Mouse (Mus musculus) liver, embryonic 11.5 days (tissue): ENCODE measurements at regions not wholly inside any gene's neighbourhood (a gene's known extent, or its start where the extent isn't known, plus 50 kb on each side); places are given as distances from the start of the nearest gene placed in this dataset.

ENCODE experiments used
- ATAC-seq: fragments of 200-750 bp; cut with Nextera tagmentation; replicated peaks from 2 replicates; pipeline ENCODE4 v1.8.0; 2017; ENCODE audit warnings: moderate number of reproducible peaks, mild to moderate bottlenecking, moderate TSS enrichment, moderate library complexity; ENCODE audit not compliant: low FRiP score
- DNase-seq: peaks from one replicate; pipeline ENCODE4 v3.0.0-alpha.2; 2017; ENCODE audit warnings: low spot score
- H3K27ac ChIP-seq: fragments of 300-500 bp; sonication (generic); 2 replicates; pipeline ENCODE4 v1.5.1; 2014; ENCODE audit warnings: mild to moderate bottlenecking, low read depth, low read length, control low read depth
- H3K27me3 ChIP-seq: fragments of 300-500 bp; sonication (generic); replicated peaks from 2 replicates; pipeline ENCODE4 v1.6.1; 2014; ENCODE audit warnings: low read length, mixed read lengths; ENCODE audit not compliant: control insufficient read depth, insufficient read depth
- H3K36me3 ChIP-seq: fragments of 300-500 bp; sonication (generic); 2 replicates; pipeline ENCODE4 v1.6.1; 2014; ENCODE audit warnings: mild to moderate bottlenecking, low read length, moderate library complexity, mixed read lengths; ENCODE audit not compliant: control insufficient read depth, insufficient read depth
- H3K4me1 ChIP-seq: fragments of 300-500 bp; sonication (generic); replicated peaks from 2 replicates; pipeline ENCODE4 v1.6.1; 2014; ENCODE audit warnings: low read length, mixed read lengths; ENCODE audit not compliant: control insufficient read depth, insufficient read depth
- H3K4me2 ChIP-seq: fragments of 300-500 bp; sonication (generic); 2 replicates; pipeline ENCODE4 v1.6.1; 2014; ENCODE audit warnings: mild to moderate bottlenecking, control low read depth, moderate library complexity
- H3K4me3 ChIP-seq: fragments of 300-500 bp; sonication (generic); 2 replicates; pipeline ENCODE4 v1.5.1; 2014; ENCODE audit warnings: low read depth, low read length, control low read depth
- H3K9ac ChIP-seq: fragments of 300-500 bp; sonication (generic); 2 replicates; pipeline ENCODE4 v1.6.1; 2014; ENCODE audit warnings: low read depth, low read length, control low read depth
- H3K9me3 ChIP-seq: fragments of 300-500 bp; sonication (generic); 2 replicates; pipeline ENCODE4 v1.6.1; 2016; ENCODE audit warnings: low read length, inconsistent platforms, mixed read lengths; ENCODE audit not compliant: control insufficient read depth
- WGBS: fragments of 180-500 bp; shearing (Covaris S2); extraction: QIAGEN DNeasy Blood & Tissue Kit; methylation state at CpG from one replicate; pipeline ENCODE4 v1.1.7; 2014; 5-methylcytosine and 5-hydroxymethylcytosine counted together

- H3K4me1 ChIP-seq: no peaks in the 10 kb centered on the region
- H3K4me3 ChIP-seq: no peak overlapping the region
- no peak overlapping the region for H3K4me2 ChIP-seq
- DNase-seq: no peak
- no peak overlapping the region for H3K27ac ChIP-seq
- no peak overlapping the region for H3K9ac ChIP-seq
- no peaks in the 10 kb centered on the region for H3K9me3 ChIP-seq
- WGBS: 72% methylated on average over 2 of the region's 2 CpGs
- no peaks in the 10 kb centered on the region for H3K36me3 ChIP-seq
- no peaks in the 10 kb centered on the region for H3K27me3 ChIP-seq
- ATAC-seq: no peak
Measured at GRCm38 (mm10) chr10:65244527-65244926, 1154.5 kb upstream of the Lrrtm3 start.

GRCm38 (mm10) chr10:65224130-65224529 lies 1134.1 kb upstream of the Lrrtm3 start:
- Histone ChIP-seq H3K9ac (no peak overlapping the region), H3K9me3 (no peaks in the 10 kb centered on the region), H3K27me3 (no peaks in the 10 kb centered on the region), H3K4me1 (no peaks in the 10 kb centered on the region), H3K27ac (no peak overlapping the region), H3K4me3 (no peak overlapping the region), H3K36me3 (no peaks in the 10 kb centered on the region), H3K4me2 (no peak overlapping the region)
- ATAC-seq: no peak
- no peak for DNase-seq
- WGBS: 68% methylated on average over 3 of the region's 3 CpGs

GRCm38 (mm10) chr10:65221181-65221580 lies 1131.1 kb upstream of the Lrrtm3 start:
- 92% methylated on average over 3 of the region's 3 CpGs for WGBS

GRCm38 (mm10) chr10:65219251-65219650 lies 1129.2 kb upstream of the Lrrtm3 start:
- WGBS: 86% methylated on average over 5 of the region's 5 CpGs
- no peak overlapping the region for H3K9ac ChIP-seq
- H3K4me2 ChIP-seq: no peak overlapping the region
- no peak for ATAC-seq
- no peaks in the 10 kb centered on the region for H3K36me3 ChIP-seq
- no peak overlapping the region for H3K27ac ChIP-seq
- no peaks in the 10 kb centered on the region for H3K9me3 ChIP-seq
- H3K4me1 ChIP-seq: no peaks in the 10 kb centered on the region
- no peak overlapping the region for H3K4me3 ChIP-seq
- DNase-seq: no peak
- no peaks in the 10 kb centered on the region for H3K27me3 ChIP-seq

More at GRCm38 (mm10) chr10:65221181-65221580, 1131.1 kb upstream of the Lrrtm3 start:
- ATAC-seq (no peak), DNase-seq (no peak)
- Histone ChIP-seq H3K27me3 (no peaks in the 10 kb centered on the region), H3K4me1 (no peaks in the 10 kb centered on the region), H3K9me3 (no peaks in the 10 kb centered on the region), H3K36me3 (no peaks in the 10 kb centered on the region), H3K4me3 (no peak overlapping the region), H3K9ac (no peak overlapping the region), H3K4me2 (no peak overlapping the region), H3K27ac (no peak overlapping the region)

- Histone ChIP-seq H3K4me2 (no peak overlapping the region), H3K4me1 (no peaks in the 10 kb centered on the region), H3K36me3 (no peaks in the 10 kb centered on the region), H3K27me3 (no peaks in the 10 kb centered on the region), H3K27ac (no peak overlapping the region), H3K4me3 (no peak overlapping the region), H3K9me3 (no peaks in the 10 kb centered on the region), H3K9ac (no peak overlapping the region)
- 81% methylated on average over 1 of the region's 1 CpGs for WGBS
- DNase-seq: no peak
- no peak for ATAC-seq
Measured at GRCm38 (mm10) chr10:65216226-65216625, 1126.1 kb upstream of the Lrrtm3 start.

GRCm38 (mm10) chr10:65215206-65215605 lies 1125.1 kb upstream of the Lrrtm3 start:
- H3K4me3 ChIP-seq: no peak overlapping the region
- H3K36me3 ChIP-seq: no peaks in the 10 kb centered on the region
- no peaks in the 10 kb centered on the region for H3K27me3 ChIP-seq
- ATAC-seq (no peak), DNase-seq (no peak)
- 68% methylated on average over 3 of the region's 3 CpGs for WGBS
- no peaks in the 10 kb centered on the region for H3K4me1 ChIP-seq
- no peak overlapping the region for H3K9ac ChIP-seq
- H3K4me2 ChIP-seq: no peak overlapping the region
- no peaks in the 10 kb centered on the region for H3K9me3 ChIP-seq
- H3K27ac ChIP-seq: no peak overlapping the region

- WGBS: 32% methylated on average over 1 of the region's 1 CpGs
- Histone ChIP-seq H3K27ac (no peak overlapping the region), H3K4me1 (no peaks in the 10 kb centered on the region), H3K36me3 (no peaks in the 10 kb centered on the region), H3K4me2 (no peak overlapping the region), H3K27me3 (no peaks in the 10 kb centered on the region), H3K9me3 (no peaks in the 10 kb centered on the region), H3K9ac (no peak overlapping the region), H3K4me3 (no peak overlapping the region)
- no peak for ATAC-seq
- no peak for DNase-seq
Measured at GRCm38 (mm10) chr10:65183659-65184058, 1093.6 kb upstream of the Lrrtm3 start.

GRCm38 (mm10) chr10:65182597-65182996 lies 1092.5 kb upstream of the Lrrtm3 start:
- Histone ChIP-seq H3K36me3 (no peaks in the 10 kb centered on the region), H3K9ac (no peak overlapping the region), H3K4me1 (no peaks in the 10 kb centered on the region), H3K4me2 (no peak overlapping the region), H3K27me3 (no peaks in the 10 kb centered on the region), H3K9me3 (no peaks in the 10 kb centered on the region), H3K27ac (no peak overlapping the region), H3K4me3 (no peak overlapping the region)
- DNase-seq (no peak), ATAC-seq (no peak)
- WGBS: 81% methylated on average over 1 of the region's 1 CpGs

- no peak overlapping the region for H3K27ac ChIP-seq
Measured at GRCm38 (mm10) chr10:65179101-65179500, 1089.0 kb upstream of the Lrrtm3 start.

More at GRCm38 (mm10) chr10:65179101-65179500, 1089.0 kb upstream of the Lrrtm3 start:
- no peaks in the 10 kb centered on the region for H3K27me3 ChIP-seq
- no peak overlapping the region for H3K4me3 ChIP-seq
- H3K9ac ChIP-seq: no peak overlapping the region
- H3K4me1 ChIP-seq: no peaks in the 10 kb centered on the region
- H3K4me2 ChIP-seq: no peak overlapping the region
- no peaks in the 10 kb centered on the region for H3K36me3 ChIP-seq
- DNase-seq: no peak
- H3K9me3 ChIP-seq: no peaks in the 10 kb centered on the region
- no peak for ATAC-seq
